Mouse (Mus musculus) spleen, postnatal 4 days (tissue): ENCODE data around the gene Pnrc2.

Experiments
- DNase-seq, 2 experiments: peaks; one replicate each; pipeline ENCODE4 v3.0.0; 2022; ENCODE audit warnings: low spot score in 2 of 2

Pnrc2 gene

GRCm38 (mm10) chr4:135870227-135871023 lies 3.2 kb downstream of the Pnrc2 start:
- DNase-seq: peak in 1 of 2 experiments; percentile 3

- DNase-seq: peak in 1 of 2 experiments; percentile 12
Observed at GRCm38 (mm10) chr4:135868996-135869395, 4.7 kb downstream of the Pnrc2 start.

GRCm38 (mm10) chr4:135857597-135858186 lies 16.0 kb downstream of the Pnrc2 start:
- peak in 1 of 2 experiments; percentile 12 for DNase-seq

DNA sequence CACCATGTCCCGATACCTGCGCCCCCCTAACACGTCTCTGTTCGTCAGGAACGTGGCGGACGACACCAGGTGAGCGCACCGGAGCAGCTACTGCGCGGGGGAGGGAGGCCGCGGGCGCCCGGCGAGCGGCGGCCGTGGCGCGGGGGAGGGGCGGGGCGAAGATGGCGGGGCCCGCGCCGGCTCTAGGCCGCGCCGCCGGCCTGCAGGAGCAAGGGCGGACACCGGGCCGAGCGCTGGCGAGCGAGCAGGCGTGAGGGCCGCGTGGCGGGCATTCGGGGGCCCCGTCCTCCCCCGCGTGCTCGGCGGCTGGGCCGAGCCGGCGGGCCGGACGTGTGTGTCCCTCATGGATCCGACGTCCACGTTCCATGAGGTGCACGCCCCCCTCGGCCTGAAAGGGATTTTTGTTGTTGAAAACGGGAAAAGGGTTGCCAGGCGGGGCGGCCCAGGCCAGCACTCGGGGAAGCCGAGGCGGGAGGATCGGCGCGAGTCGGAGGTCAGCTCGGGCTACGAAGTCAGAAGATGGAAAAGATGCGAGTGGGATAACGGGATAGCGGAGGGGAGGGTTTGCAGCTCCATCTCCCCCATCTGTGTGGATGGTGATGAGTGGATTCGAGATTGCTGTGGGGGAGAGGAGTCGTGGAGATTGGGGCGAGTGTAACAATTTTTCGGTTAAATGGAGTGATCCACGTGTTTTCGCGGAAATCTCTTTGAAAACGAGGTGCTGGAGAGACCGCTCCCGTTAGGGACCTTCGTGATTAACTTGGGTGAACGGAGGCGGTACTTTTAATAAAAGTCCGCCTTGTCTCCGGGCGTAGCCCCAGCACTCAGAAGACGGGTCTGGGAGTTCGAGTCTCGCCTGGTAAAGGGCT lies 17.2 kb downstream of the Pnrc2 start:
- peak; percentile 63 to 80 for DNase-seq

GRCm38 (mm10) chr4:135855536-135856222 lies 18.0 kb downstream of the Pnrc2 start, which contains the start of gene Srsf10:
Gene Srsf10 (plus strand): TSS chr4:135855747.
- DNase-seq: peak; percentile 95 to 98

DNA sequence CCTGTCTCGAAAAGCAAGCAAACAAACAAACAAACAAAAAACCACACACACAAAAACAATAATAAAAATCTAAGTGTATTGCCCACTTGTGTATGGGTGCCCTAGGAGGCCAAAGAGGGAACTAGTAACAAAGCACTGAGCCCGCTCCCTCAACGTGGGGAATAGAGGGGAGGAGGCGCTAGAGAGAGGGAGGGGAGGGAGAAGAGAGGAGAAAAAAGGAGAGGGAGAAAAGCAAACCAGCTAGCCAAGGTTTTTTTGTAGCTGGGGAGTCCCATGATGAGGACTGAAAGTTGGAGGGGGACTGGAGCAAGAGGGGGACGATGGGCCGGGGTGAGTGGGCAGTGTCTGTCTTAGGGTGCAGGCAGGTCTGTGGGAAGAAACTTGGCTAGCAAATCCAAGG lies 18.6 kb downstream of the Pnrc2 start:
- no peak for DNase-seq

DNA sequence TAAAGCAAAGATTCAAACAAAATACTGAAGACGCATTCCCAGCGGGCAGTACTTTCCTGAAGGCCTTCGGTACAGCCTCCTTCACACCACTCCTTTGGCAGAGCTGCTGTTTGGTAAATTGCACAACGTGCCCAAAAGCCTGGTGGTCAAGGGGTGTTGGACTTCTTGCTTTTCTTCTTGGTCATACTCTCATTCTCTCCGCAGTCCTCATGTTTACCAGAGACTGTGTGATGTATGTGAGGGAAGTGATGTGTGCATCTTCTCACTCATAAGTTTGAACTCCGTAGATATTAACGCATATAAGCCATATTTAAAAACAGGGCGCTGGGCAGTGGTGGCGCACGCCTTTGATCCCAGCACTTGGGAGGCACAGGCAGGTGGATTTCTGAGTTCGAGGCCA lies 19.0 kb downstream of the Pnrc2 start:
- peak in 1 of 2 experiments; percentile 8 for DNase-seq

DNA sequence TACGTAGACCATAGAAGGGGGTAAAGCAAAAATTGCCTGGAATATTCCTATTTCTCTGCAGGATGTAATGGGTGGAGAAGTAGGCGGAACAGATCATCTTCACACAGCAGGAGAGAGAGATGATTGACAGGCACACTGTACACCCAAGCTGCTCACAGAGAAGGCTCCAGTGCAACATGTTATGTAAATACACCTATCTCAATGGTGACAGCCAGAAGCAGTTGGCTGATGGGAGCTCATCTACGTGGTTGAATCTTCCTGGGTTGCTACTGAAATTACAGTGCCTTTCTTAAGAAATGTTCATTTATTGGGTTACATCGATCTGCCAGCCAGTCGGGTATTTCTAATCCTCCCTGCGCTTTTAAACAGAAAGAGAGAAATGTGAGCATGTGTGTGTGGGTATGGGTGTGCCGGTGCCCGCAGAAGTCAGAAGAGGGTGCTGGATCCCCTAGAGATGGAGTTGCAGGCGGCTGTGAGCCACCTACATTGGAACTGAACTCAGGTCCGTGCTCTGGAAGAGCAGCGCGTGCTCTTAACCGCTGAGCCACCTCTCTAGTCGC lies 19.6 kb downstream of the Pnrc2 start:
- no peak for DNase-seq

- peak in 1 of 2 experiments; percentile 45 for DNase-seq
Observed at GRCm38 (mm10) chr4:135851942-135852341, 21.7 kb downstream of the Pnrc2 start.

GRCm38 (mm10) chr4:135850411-135851095 lies 23.1 kb downstream of the Pnrc2 start:
- peak in 1 of 2 experiments; percentile 30 for DNase-seq

DNA sequence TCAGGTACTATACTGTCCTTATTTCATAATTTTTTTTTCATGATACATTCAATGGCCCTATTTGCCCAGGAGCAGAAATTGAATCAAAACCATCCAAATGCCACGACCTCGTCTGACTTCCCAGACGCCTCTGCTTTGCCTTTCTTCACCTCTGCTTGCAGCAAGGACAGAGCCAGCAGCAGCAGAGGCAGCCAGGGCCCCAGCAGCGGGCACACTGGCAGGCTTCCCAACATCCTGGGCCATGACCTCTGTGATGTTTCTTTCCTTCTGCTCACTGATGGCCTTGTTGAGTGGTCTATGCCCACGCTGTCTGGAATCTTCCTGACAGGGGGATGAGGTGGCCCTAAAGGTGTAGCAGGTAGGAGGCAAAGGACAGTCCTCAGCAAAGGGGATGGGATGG lies 26.1 kb downstream of the Pnrc2 start:
- no peak for DNase-seq

DNA sequence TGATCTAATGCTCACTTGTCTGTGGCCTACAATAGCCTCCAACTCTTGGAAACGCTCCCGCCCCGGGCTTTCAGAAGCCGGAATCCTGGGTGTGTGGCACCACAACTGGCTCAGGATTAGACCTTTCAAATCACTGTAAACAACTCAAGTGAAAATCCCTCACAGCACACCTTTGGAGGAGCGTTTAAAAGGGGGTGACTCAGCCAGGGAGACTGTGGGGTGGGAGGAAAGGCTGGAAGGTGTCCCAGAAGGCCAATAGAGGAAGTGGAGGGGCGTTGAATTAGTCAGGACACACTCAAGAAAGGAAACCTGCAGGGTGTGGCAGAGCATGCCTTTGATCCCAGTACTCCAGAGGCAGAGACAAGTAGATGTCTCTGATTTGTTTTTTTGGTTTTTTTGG lies 29.2 kb downstream of the Pnrc2 start:
- DNase-seq: no peak

DNA sequence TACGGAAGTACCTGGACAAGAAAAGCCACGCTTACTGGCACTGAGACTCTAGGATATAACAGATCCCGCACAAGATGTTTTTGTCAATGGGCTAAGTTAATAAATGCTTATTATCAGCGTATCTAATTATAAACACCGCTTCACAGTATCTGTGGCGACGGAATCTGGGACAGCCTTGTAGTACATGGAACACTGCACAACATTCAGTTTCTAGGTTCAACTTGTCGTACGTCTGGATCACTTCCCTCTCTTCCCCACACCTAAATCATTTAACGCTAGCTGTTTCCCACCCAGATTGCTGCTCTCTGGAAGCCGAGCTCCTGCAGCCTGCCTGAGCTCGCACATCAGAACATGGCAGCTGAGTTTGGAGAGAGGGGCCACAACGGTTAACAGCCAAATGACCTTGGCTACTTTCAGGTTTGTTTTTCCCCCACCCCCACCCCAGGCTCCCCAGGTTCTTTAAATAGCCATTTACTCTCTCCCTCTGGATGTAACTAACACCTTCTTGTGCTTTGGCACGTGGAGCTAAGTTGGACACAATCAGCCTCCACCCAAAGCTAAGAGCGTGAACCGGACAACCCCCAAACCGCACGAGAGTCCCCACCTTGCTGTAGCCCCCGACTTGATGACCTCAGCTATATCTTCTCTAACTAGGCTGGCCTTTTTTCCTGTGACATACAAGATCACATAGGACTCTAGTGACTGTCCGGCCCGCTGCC lies 34.2 kb downstream of the Pnrc2 start:
- peak in 1 of 2 experiments; percentile 45 for DNase-seq

DNA sequence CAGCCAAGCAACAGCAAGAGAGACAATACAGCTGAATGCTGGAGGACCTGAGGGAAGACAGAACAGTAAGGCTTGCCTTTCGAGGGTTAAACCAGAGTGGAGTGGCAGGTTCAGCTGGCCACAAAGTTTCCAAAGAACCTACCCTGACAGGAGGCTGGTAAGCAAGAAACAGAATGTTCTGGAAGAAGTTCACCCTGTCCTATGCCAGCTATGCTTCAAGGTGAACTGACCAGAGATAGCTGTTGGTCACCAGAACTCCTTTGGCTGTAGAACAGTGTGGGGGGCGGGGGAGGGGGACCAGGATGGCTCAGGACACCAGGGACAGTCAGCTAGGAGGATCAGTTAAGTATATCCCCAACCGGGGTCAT lies 34.7 kb downstream of the Pnrc2 start:
- no peak for DNase-seq

GRCm38 (mm10) chr4:135834124-135834717 lies 39.4 kb downstream of the Pnrc2 start:
- DNase-seq: no peak

GRCm38 (mm10) chr4:135833301-135834123 lies 40.1 kb downstream of the Pnrc2 start:
- no peak for DNase-seq

DNA sequence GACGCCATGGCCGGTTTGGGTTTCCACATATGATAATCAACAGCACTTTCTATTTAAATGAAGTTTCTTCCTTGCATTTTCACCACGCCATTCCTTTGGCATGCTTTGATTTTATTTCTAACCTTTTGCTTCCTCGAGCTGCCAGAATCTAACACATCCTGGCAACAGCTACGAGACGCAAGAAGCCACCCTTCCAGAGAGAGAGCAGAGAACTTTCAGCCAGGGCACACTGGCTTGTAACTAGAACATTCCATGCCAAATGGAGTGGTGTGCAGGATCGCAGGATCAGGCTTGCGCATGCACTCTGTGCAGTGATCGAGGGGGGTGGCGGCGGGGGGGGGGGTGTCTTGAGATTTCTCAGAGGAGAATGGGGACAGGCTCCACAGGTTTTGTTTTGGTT lies 41.6 kb downstream of the Pnrc2 start:
- no peak for DNase-seq

- no peak for DNase-seq
Observed at GRCm38 (mm10) chr4:135828491-135828890, 45.2 kb downstream of the Pnrc2 start.

DNA sequence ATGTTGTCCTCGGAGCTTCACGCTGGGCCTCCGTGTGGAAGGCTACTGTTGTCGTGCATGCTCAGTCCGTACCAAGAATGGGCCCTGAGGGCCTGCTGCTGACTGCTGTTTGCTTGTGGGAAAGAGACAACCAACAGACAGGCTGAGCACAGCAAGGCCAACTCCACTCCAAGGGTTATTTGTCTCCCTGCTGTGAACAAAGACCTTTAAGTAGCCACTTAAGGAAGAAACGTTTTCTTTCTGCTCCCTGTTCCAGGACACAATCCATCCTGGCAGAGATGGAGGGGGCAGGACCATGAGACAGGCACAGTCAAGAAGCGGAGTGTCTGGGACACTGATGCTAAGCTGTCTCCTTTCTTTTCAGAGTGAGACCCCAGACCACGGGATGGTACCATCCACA lies 49.4 kb downstream of the Pnrc2 start:
- no peak for DNase-seq
